Mouse (Mus musculus) hindbrain, embryonic 15.5 days (tissue): ENCODE data around the gene Ccdc115. TPM values are rescaled to one million over a fixed set of nuclear protein-coding genes. Genes with fewer than 3 reads are reported as not detected.

Experiments used
- ATAC-seq: fragments of 200-750 bp; cut with Nextera tagmentation; 2 replicates; pipeline ENCODE4 v1.8.0; 2017; ENCODE audit warnings: low read depth, moderate number of reproducible peaks, moderate TSS enrichment; ENCODE audit not compliant: low FRiP score
- H3K27ac ChIP-seq: fragments of 300-500 bp; sonication (generic); replicated peaks from 2 replicates; pipeline ENCODE4 v1.5.1; 2015; ENCODE audit warnings: mild to moderate bottlenecking, inconsistent platforms
- H3K27me3 ChIP-seq: fragments of 300-500 bp; sonication (generic); 2 replicates; pipeline ENCODE4 v1.6.1; 2015; ENCODE audit warnings: control low read depth, inconsistent platforms
- H3K36me3 ChIP-seq: fragments of 300-500 bp; sonication (generic); 2 replicates; pipeline ENCODE4 v1.6.1; 2015; ENCODE audit warnings: control low read depth, inconsistent platforms
- H3K4me1 ChIP-seq: fragments of 300-500 bp; sonication (generic); replicated peaks from 2 replicates; pipeline ENCODE4 v1.6.1; 2015; ENCODE audit warnings: control low read depth, inconsistent platforms
- H3K4me2 ChIP-seq: fragments of 300-500 bp; sonication (generic); 2 replicates; pipeline ENCODE4 v1.6.1; 2015; ENCODE audit warnings: moderate library complexity, mild to moderate bottlenecking, inconsistent platforms
- H3K4me3 ChIP-seq: fragments of 300-500 bp; sonication (generic); 2 replicates; pipeline ENCODE4 v1.5.1; 2015; ENCODE audit warnings: mild to moderate bottlenecking, inconsistent platforms
- H3K9ac ChIP-seq: fragments of 300-500 bp; sonication (generic); 2 replicates; pipeline ENCODE4 v1.6.1; 2015; ENCODE audit warnings: inconsistent platforms
- H3K9me3 ChIP-seq: fragments of 300-500 bp; sonication (generic); 2 replicates; pipeline ENCODE4 v1.6.1; 2016; ENCODE audit warnings: control low read depth, inconsistent platforms
- WGBS: fragments of 180-500 bp; shearing (Covaris S2); methylation state at CpG from one replicate; pipeline ENCODE4 v1.1.7; 2015; 5-methylcytosine and 5-hydroxymethylcytosine counted together
- microRNA-seq: library from miRNA; unstranded; fragments of <30 nt; microRNA quantifications from one replicate; pipeline ENCODE4, GENCODE M21; 2016
- polyA plus RNA-seq: library from polyadenylated mRNA; unstranded; fragments of >200 nt; fragmentation: Nextera tagmentation; extraction: Ambion mirVana; gene quantifications from 2 replicates; pipeline ENCODE4 v1.2.1, GENCODE M21; 2015

Ccdc115 gene
- polyA plus RNA-seq, 1 experiment from 2014 or later, result 64.5 TPM

DNA sequence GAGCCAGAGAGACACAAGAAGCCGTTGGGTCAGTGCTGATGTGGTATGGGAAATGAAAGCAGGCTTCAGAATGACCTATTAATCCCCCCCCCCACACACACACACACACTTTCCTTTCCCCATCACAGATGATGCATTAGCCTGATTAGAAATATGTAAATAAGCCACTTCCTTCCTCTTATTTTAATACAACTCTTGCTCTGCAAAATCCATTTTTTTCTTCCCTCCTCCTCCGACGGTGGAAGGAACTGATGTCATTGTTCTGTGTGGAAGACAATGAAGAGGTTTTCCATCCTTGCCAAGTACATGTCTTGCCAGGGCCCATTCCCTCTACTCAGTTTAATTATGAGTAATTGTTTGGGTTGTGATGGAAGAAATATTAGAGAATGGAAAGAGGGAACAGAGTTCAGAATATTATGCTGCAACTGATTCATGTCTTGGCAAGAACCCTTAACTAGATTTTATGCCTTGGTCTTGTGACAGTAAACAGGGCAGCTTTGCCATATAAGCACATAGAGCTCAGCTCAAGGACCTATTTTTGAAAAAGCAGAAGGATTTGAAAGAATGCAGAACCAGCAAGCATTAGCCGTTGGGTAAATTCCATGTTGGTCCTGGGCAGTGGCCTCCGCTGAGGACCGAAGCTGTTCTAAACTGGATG, 50.1 kb downstream of the Ccdc115 start:
- Histone ChIP-seq H3K4me2 (no peak overlapping the region), H3K4me3 (no peak overlapping the region), H3K9ac (no peak overlapping the region), H3K4me1 (no peaks in the 10 kb centered on the region), H3K36me3 (no peaks in the 10 kb centered on the region), H3K27ac (no peak overlapping the region), H3K27me3 (no peaks in the 10 kb centered on the region), H3K9me3 (no peaks in the 10 kb centered on the region)
- 71% methylated on average over 6 of the region's 6 CpGs for WGBS
- ATAC-seq, result no peak

DNA sequence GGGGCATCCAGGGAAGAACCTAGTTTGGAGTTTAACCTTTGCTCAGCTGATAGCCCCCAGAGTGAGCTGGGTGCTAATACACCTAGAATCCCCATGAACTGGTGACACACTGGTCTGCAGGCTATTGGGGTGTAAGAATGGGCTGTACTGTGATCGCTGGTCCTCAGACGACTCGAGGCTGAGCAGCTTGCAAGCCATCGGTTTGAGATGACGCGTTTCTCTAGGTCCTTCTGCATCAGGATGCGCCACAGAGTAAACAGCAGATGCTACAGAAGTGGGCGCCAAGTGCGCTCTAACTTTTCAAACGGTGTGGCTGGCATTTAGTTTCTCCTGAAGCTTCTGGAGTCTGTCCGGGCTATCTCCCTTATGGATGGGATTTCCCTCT, 50.6 kb downstream of the Ccdc115 start:
- ATAC-seq, result no peak
- Histone ChIP-seq H3K9me3 (no peaks in the 10 kb centered on the region), H3K27me3 (no peaks in the 10 kb centered on the region), H3K36me3 (no peaks in the 10 kb centered on the region), H3K4me1 (no peaks in the 10 kb centered on the region), H3K4me2 (no peak overlapping the region), H3K4me3 (no peak overlapping the region), H3K9ac (no peak overlapping the region), H3K27ac (no peak overlapping the region)
- WGBS, result 88% methylated on average over 11 of the region's 11 CpGs

DNA sequence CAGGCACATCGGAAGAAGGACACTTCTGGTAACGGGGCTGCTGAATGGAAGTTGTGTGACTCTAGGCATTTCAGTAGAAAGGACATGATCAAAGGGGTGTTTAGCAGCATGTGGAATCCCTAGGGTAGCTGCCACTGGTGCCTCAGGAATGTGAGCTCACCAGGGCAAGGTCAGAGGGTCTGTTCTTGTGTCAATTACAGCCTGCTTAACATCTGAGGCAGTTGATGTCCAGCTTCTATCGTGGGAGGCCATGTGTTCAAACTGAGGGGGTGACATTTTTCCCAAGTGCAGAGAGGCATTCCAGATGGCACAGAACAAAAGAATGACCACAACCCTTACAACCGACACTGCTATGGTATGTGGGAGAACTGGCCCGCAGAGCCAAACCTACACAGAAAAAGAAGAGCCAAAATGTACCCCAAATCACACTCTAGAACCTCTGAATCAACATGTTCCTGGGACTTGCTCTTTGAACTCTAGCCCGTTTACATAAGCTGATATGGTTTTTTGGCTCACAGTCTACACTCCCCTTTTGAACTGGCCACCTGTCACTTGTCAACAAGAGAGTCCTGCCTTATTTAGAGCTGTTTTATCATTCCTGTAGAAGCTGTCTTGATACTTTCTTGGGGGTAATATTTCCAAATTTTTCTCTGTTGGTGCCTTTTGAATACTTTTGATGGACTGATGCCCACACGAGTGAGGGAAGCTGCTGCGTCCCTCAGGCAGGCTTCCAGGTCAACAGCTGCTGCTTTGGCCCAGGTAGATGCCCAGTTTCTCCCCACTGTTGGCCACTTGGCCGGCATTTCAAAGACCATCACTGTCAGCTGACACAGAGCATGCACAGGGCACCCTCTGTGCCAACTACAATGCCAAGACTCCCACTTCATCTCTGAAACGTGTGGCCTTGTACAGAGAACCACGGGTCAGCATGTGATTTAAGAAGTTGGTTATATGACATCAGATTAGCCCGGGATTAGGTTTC, 51.8 kb downstream of the Ccdc115 start:
- H3K9ac ChIP-seq, result no peak overlapping the region
- 54% methylated on average over 12 of the region's 12 CpGs for WGBS
- H3K27me3 ChIP-seq, result no peaks in the 10 kb centered on the region

More for the DNA sequence above, 51.8 kb downstream of the Ccdc115 start:
- no peaks in the 10 kb centered on the region for H3K9me3 ChIP-seq
- no peak overlapping the region for H3K4me2 ChIP-seq
- H3K36me3 ChIP-seq, result no peaks in the 10 kb centered on the region
- no peaks in the 10 kb centered on the region for H3K4me1 ChIP-seq
- peak; percentile 51; the same call in 1 of the 2 replicates for ATAC-seq
- no peak overlapping the region for H3K27ac ChIP-seq
- no peak overlapping the region for H3K4me3 ChIP-seq

Small RNA genes within 50 kb of the gene (microRNA-seq; reads per million reads assigned to microRNA genes)
- not detected for gene Mir5103

Other genes with a start within 250 kb of the Ccdc115 start
- 51.1 and 52.5 TPM in 2 replicates for gene Imp4, start 179 bp upstream of the Ccdc115 start, polyA plus RNA-seq
- 5.0 and 6.1 TPM in 2 replicates for gene Ptpn18, start 20.1 kb upstream of the Ccdc115 start, polyA plus RNA-seq
- not detected in 2 replicates for gene Prss39, start 58.7 kb upstream of the Ccdc115 start, polyA plus RNA-seq
- gene Cfc1, start 96.0 kb upstream of the Ccdc115 start, polyA plus RNA-seq, result 0.14 and 0.45 TPM in 2 replicates
- gene Prss40, start 121.3 kb upstream of the Ccdc115 start, polyA plus RNA-seq, result 0.21 TPM in 1 of 2 replicates, not detected in the other
- gene Amer3, start 140.0 kb upstream of the Ccdc115 start, polyA plus RNA-seq, result 27.2 and 29.9 TPM in 2 replicates